Mouse (Mus musculus): ENCODE results near the gene Nfkb1. TPM values are rescaled to one million over a fixed set of nuclear protein-coding genes. Genes with fewer than 3 reads are reported as not detected.
A peak's percentile ranks its signal among the peaks of the same experiment; 100 is the strongest.

Nfkb1 gene
- polyA plus RNA-seq, 1 experiment from 2014 or later: 6.8 TPM

DNA sequence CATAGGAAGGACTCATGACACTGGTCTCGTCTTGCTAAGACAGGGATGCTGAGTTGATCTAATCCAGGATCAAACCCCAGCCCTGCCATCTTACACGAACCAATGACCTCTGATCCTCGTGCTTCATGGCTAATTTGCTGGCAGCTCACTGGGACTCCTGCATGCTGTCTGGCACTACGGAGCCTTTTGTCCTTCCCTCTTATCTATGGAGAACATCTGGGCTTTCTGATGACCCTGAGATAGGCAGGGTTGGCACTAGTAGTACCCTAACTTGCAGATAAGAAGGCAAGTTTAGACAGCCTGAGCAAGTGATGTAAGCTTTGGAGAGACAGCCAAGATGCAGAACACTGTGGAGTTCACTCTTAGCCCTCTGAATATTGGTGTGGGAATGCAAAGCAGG, 59.5 kb downstream of the Nfkb1 start:
- ATAC-seq: no peak
- no peaks in the 10 kb centered on the region for H3K27me3 ChIP-seq (ENCODE audit: control insufficient read depth, insufficient read depth, low read depth, low read length)
- no peak overlapping the region for H3K4me2 ChIP-seq (ENCODE audit: low read length)
- 30% methylated on average over 4 of the region's 4 CpGs for WGBS
- H3K9me3 ChIP-seq (replicated peaks; ENCODE audit: control insufficient read depth, low read length, poor library complexity, severe bottlenecking): no peaks in the 10 kb centered on the region
- no peak overlapping the region for H3K9ac ChIP-seq (ENCODE audit: low read depth, low read length)
- no peaks in the 10 kb centered on the region for H3K4me1 ChIP-seq (ENCODE audit: control insufficient read depth, insufficient read depth, low read length)
- no peak overlapping the region for H3K4me3 ChIP-seq (ENCODE audit: low read depth, low read length)
- H3K27ac ChIP-seq (ENCODE audit: low read length): no peak overlapping the region
- H3K36me3 ChIP-seq (ENCODE audit: control insufficient read depth, insufficient read depth, low read length): 0 out of 2 replicates have a peak, but pooled peaks cover 5% of the 10 kb centered on the region

- Histone ChIP-seq H3K4me2 (ENCODE audit: low read length) (peak overlapping the region; percentile 15; the same call in 1 of the 2 replicates), H3K36me3 (ENCODE audit: control insufficient read depth, insufficient read depth, low read length) (0 out of 2 replicates have a peak, but pooled peaks cover 5% of the 10 kb centered on the region), H3K9me3 (replicated peaks; ENCODE audit: control insufficient read depth, low read length, poor library complexity, severe bottlenecking) (no peaks in the 10 kb centered on the region), H3K27ac (ENCODE audit: low read length) (no peak overlapping the region), H3K9ac (ENCODE audit: low read depth, low read length) (no peak overlapping the region), H3K4me1 (ENCODE audit: control insufficient read depth, insufficient read depth, low read length) (no peaks in the 10 kb centered on the region), H3K4me3 (ENCODE audit: low read depth, low read length) (no peak overlapping the region), H3K27me3 (ENCODE audit: control insufficient read depth, insufficient read depth, low read depth, low read length) (no peaks in the 10 kb centered on the region)
- WGBS: 63% methylated on average over 10 of the region's 10 CpGs
- peak; percentile 71 for ATAC-seq
These were observed 60.3 kb downstream of the Nfkb1 start for GRCm38 (mm10) chr3:135631096-135631457.

DNA sequence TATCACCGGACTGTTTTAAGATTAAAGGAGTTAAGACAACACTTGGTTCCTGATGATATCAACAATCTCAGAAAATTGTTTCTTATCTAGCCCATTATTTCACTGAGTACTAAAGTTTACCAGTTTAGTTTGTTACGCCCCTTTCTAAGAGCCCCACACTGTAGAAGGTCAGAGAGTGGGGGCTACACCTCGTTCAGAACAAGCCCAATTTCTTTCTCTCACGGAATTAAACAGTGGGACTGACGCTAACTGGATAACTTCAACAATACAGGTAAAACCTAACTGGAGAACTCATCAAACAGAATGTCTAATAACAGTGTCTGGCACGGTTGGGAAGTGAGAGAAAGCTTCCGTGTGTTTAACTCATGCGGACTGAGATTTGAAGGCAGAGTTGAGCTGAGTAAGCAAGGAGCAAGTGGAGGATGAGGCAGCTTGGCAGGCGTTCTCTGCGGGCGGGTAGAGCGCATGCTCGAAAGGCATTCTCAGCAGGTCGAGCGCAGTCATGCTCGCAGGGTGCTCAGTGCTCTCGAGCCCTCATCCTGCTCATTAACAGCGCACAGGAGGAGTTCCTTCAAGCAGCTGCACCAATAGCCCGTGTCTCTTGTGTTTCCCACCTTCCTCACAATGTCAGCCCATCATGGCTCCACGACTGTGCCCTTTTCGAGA, 60.8 kb downstream of the Nfkb1 start:
- Histone ChIP-seq H3K36me3 (ENCODE audit: control insufficient read depth, insufficient read depth, low read length) (0 out of 2 replicates have a peak, but pooled peaks cover 5% of the 10 kb centered on the region), H3K4me1 (ENCODE audit: control insufficient read depth, insufficient read depth, low read length) (no peaks in the 10 kb centered on the region), H3K27ac (ENCODE audit: low read length) (no peak overlapping the region), H3K4me3 (ENCODE audit: low read depth, low read length) (no peak overlapping the region), H3K9me3 (replicated peaks; ENCODE audit: control insufficient read depth, low read length, poor library complexity, severe bottlenecking) (no peaks in the 10 kb centered on the region), H3K27me3 (ENCODE audit: control insufficient read depth, insufficient read depth, low read depth, low read length) (no peaks in the 10 kb centered on the region), H3K4me2 (ENCODE audit: low read length) (peak overlapping the region; percentile 15; the same call in 1 of the 2 replicates), H3K9ac (ENCODE audit: low read depth, low read length) (no peak overlapping the region)
- 64% methylated on average over 21 of the region's 21 CpGs for WGBS
- ATAC-seq: peak; percentile 77

- WGBS: 93% methylated on average over 4 of the region's 4 CpGs
- Histone ChIP-seq H3K4me2 (ENCODE audit: low read length) (no peak overlapping the region), H3K9me3 (replicated peaks; ENCODE audit: control insufficient read depth, low read length, poor library complexity, severe bottlenecking) (no peaks in the 10 kb centered on the region), H3K4me1 (ENCODE audit: control insufficient read depth, insufficient read depth, low read length) (no peaks in the 10 kb centered on the region), H3K36me3 (ENCODE audit: control insufficient read depth, insufficient read depth, low read length) (0 out of 2 replicates have a peak, but pooled peaks cover 5% of the 10 kb centered on the region), H3K27me3 (ENCODE audit: control insufficient read depth, insufficient read depth, low read depth, low read length) (no peaks in the 10 kb centered on the region), H3K9ac (ENCODE audit: low read depth, low read length) (no peak overlapping the region), H3K4me3 (ENCODE audit: low read depth, low read length) (no peak overlapping the region), H3K27ac (ENCODE audit: low read length) (no peak overlapping the region)
- no peak for ATAC-seq
These were observed 61.5 kb downstream of the Nfkb1 start for GRCm38 (mm10) chr3:135629830-135630355.

DNA sequence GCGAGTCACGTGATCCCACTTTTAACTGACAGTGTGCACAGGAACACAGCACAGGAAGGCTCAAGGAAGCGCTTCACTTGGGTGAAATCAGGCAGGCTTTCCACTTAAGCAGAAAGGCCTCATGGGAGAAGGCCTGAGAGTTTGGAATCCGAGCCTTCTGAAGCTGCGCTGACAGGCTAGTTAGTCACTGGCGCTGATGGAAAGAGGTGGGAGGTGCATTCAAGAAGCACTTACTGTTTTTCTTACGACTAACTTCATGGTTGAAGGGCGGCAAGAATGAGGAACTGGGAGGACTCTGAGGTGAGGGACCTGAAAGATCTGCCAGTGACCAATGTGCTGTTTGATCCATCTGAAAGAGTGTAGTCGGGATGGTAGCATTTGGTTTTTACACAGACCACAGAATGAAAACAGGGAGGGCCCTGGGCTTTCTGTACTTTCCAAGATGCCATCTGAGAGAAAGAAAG, 62.6 kb downstream of the Nfkb1 start:
- Histone ChIP-seq H3K4me1 (ENCODE audit: control insufficient read depth, insufficient read depth, low read length) (no peaks in the 10 kb centered on the region), H3K4me3 (ENCODE audit: low read depth, low read length) (no peak overlapping the region), H3K9ac (ENCODE audit: low read depth, low read length) (no peak overlapping the region), H3K36me3 (ENCODE audit: control insufficient read depth, insufficient read depth, low read length) (0 out of 2 replicates have a peak, but pooled peaks cover 5% of the 10 kb centered on the region), H3K4me2 (ENCODE audit: low read length) (no peak overlapping the region), H3K9me3 (replicated peaks; ENCODE audit: control insufficient read depth, low read length, poor library complexity, severe bottlenecking) (no peaks in the 10 kb centered on the region), H3K27ac (ENCODE audit: low read length) (no peak overlapping the region), H3K27me3 (ENCODE audit: control insufficient read depth, insufficient read depth, low read depth, low read length) (no peaks in the 10 kb centered on the region)
- 84% methylated on average over 9 of the region's 9 CpGs for WGBS
- no peak for ATAC-seq

- 90% methylated on average over 9 of the region's 9 CpGs for WGBS
- no peak for ATAC-seq
- H3K4me2 ChIP-seq (ENCODE audit: low read length): no peak overlapping the region
- no peak overlapping the region for H3K9ac ChIP-seq (ENCODE audit: low read depth, low read length)
- H3K4me1 ChIP-seq (ENCODE audit: control insufficient read depth, insufficient read depth, low read length): no peaks in the 10 kb centered on the region
- H3K27ac ChIP-seq (ENCODE audit: low read length): no peak overlapping the region
- H3K36me3 ChIP-seq (ENCODE audit: control insufficient read depth, insufficient read depth, low read length): 0 out of 2 replicates have a peak, but pooled peaks cover 5% of the 10 kb centered on the region
- no peaks in the 10 kb centered on the region for H3K27me3 ChIP-seq (ENCODE audit: control insufficient read depth, insufficient read depth, low read depth, low read length)
- H3K9me3 ChIP-seq (replicated peaks; ENCODE audit: control insufficient read depth, low read length, poor library complexity, severe bottlenecking): no peaks in the 10 kb centered on the region
- no peak overlapping the region for H3K4me3 ChIP-seq (ENCODE audit: low read depth, low read length)
These were observed 63.2 kb downstream of the Nfkb1 start for GRCm38 (mm10) chr3:135628000-135628705.

DNA sequence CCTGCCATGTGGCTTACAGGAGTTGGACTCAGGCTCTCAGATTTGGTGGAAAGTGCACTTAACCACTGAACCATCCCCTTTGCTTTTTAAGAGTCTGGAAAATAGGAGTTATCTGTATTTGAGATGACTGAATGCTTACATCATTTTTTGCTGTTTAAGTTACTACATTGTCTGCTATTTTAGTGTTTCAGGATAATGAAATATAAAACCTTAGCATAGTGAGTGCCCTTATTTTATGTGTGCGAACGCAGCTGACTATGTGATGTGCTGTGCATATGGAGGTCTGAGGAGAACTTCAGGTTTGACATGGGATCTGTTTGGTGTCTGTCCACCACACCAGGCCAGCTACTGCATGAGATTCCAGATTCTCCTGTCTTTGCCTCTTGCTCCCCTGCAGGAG, 66.1 kb downstream of the Nfkb1 start:
- Histone ChIP-seq H3K9ac (ENCODE audit: low read depth, low read length) (no peak overlapping the region), H3K9me3 (replicated peaks; ENCODE audit: control insufficient read depth, low read length, poor library complexity, severe bottlenecking) (no peaks in the 10 kb centered on the region), H3K4me2 (ENCODE audit: low read length) (no peak overlapping the region), H3K4me1 (ENCODE audit: control insufficient read depth, insufficient read depth, low read length) (no peaks in the 10 kb centered on the region), H3K4me3 (ENCODE audit: low read depth, low read length) (no peak overlapping the region), H3K27ac (ENCODE audit: low read length) (no peak overlapping the region), H3K36me3 (ENCODE audit: control insufficient read depth, insufficient read depth, low read length) (0 out of 2 replicates have a peak, but pooled peaks cover 5% of the 10 kb centered on the region), H3K27me3 (ENCODE audit: control insufficient read depth, insufficient read depth, low read depth, low read length) (no peaks in the 10 kb centered on the region)
- ATAC-seq: no peak
- 97% methylated on average over 2 of the region's 2 CpGs for WGBS

- WGBS: 94% methylated on average over 7 of the region's 7 CpGs
- Histone ChIP-seq H3K9me3 (replicated peaks; ENCODE audit: control insufficient read depth, low read length, poor library complexity, severe bottlenecking) (no peaks in the 10 kb centered on the region), H3K36me3 (ENCODE audit: control insufficient read depth, insufficient read depth, low read length) (peaks cover 23% of the 10 kb centered on the region), H3K27ac (ENCODE audit: low read length) (no peak overlapping the region), H3K9ac (ENCODE audit: low read depth, low read length) (no peak overlapping the region), H3K4me3 (ENCODE audit: low read depth, low read length) (no peak overlapping the region), H3K27me3 (ENCODE audit: control insufficient read depth, insufficient read depth, low read depth, low read length) (no peaks in the 10 kb centered on the region), H3K4me2 (ENCODE audit: low read length) (no peak overlapping the region), H3K4me1 (ENCODE audit: control insufficient read depth, insufficient read depth, low read length) (no peaks in the 10 kb centered on the region)
- no peak for ATAC-seq
These were observed 74.6 kb downstream of the Nfkb1 start for GRCm38 (mm10) chr3:135616730-135617129.

DNA sequence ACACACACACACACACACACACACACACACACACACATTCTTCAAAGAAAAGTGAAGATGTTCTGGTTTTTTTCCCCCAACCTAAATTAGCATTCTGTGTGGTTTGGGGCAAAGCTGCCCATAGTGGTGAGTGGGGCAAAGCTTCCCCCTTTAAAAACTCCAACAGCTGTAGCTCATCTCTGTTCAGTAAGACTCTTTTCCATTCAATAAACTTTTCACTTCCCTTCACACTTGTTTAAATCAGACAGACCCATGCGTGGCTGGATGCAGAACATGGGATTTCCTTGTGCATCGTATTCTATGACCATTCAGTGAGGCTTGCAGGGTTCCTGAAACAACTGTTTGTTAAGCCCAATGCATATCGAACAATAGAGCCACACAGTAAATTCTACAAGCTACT, 77.0 kb downstream of the Nfkb1 start:
- Histone ChIP-seq H3K9ac (ENCODE audit: low read depth, low read length) (no peak overlapping the region), H3K4me3 (ENCODE audit: low read depth, low read length) (no peak overlapping the region), H3K4me2 (ENCODE audit: low read length) (no peak overlapping the region), H3K27me3 (ENCODE audit: control insufficient read depth, insufficient read depth, low read depth, low read length) (no peaks in the 10 kb centered on the region), H3K36me3 (ENCODE audit: control insufficient read depth, insufficient read depth, low read length) (peaks cover 23% of the 10 kb centered on the region), H3K9me3 (replicated peaks; ENCODE audit: control insufficient read depth, low read length, poor library complexity, severe bottlenecking) (no peaks in the 10 kb centered on the region), H3K4me1 (ENCODE audit: control insufficient read depth, insufficient read depth, low read length) (peaks cover 10% of the 10 kb centered on the region), H3K27ac (ENCODE audit: low read length) (no peak overlapping the region)
- ATAC-seq: no peak
- 87% methylated on average over 3 of the region's 3 CpGs for WGBS

All from midbrain, embryonic 16.5 days (tissue).